Mouse (Mus musculus) stomach, postnatal 0 days (tissue): ENCODE measurements around the gene Degs1. TPM values are rescaled to one million over a fixed set of nuclear protein-coding genes. Genes with fewer than 3 reads are reported as not detected.

ENCODE experiments used
- ATAC-seq: fragments of 200-750 bp; cut with Nextera tagmentation; 2 replicates; pipeline ENCODE4 v1.8.0; 2017; ENCODE audit not compliant: low FRiP score, low TSS enrichment
- DNase-seq: peaks from one replicate; pipeline ENCODE4 v3.0.0-alpha.2; 2016; ENCODE audit warnings: low spot score
- H3K27ac ChIP-seq: fragments of 300-500 bp; sonication (generic); replicated peaks from 2 replicates; pipeline ENCODE4 v1.5.1; 2014; ENCODE audit warnings: mild to moderate bottlenecking, control low read depth
- H3K27me3 ChIP-seq: fragments of 300-500 bp; sonication (generic); 2 replicates; pipeline ENCODE4 v1.6.1; 2014; ENCODE audit warnings: low read length; ENCODE audit not compliant: control insufficient read depth, insufficient read depth
- H3K36me3 ChIP-seq: fragments of 300-500 bp; sonication (generic); 2 replicates; pipeline ENCODE4 v1.6.1; 2014; ENCODE audit warnings: low read length, mixed read lengths; ENCODE audit not compliant: control insufficient read depth, insufficient read depth
- H3K4me1 ChIP-seq: fragments of 300-500 bp; sonication (generic); replicated peaks from 2 replicates; pipeline ENCODE4 v1.6.1; 2014; ENCODE audit warnings: antibody characterized with exemption; ENCODE audit not compliant: control insufficient read depth, insufficient read depth
- H3K4me2 ChIP-seq: fragments of 300-500 bp; sonication (generic); replicated peaks from 2 replicates; pipeline ENCODE4 v1.6.1; 2014; ENCODE audit warnings: low read depth, mild to moderate bottlenecking, control low read depth, moderate library complexity
- H3K4me3 ChIP-seq: fragments of 300-500 bp; sonication (generic); 2 replicates; pipeline ENCODE4 v1.5.1; 2014; ENCODE audit warnings: low read depth, low read length, control low read depth
- H3K9ac ChIP-seq: fragments of 300-500 bp; sonication (generic); 2 replicates; pipeline ENCODE4 v1.6.1; 2014; ENCODE audit warnings: mild to moderate bottlenecking, low read length, control low read depth, mixed read lengths
- H3K9me3 ChIP-seq: fragments of 300-500 bp; sonication (generic); 2 replicates; pipeline ENCODE4 v1.6.1; 2016; ENCODE audit warnings: low read length; ENCODE audit not compliant: control insufficient read depth
- CTCF ChIP-seq: IDR thresholded peaks from 2 replicates; pipeline ENCODE4 v1.5.1; 2016; ENCODE audit warnings: antibody characterized with exemption, low read depth, mild to moderate bottlenecking, moderate library complexity
- EP300 ChIP-seq: optimal IDR thresholded peaks from 2 replicates; pipeline ENCODE3; 2016; ENCODE audit warnings: antibody characterized with exemption
- WGBS: fragments of 180-500 bp; shearing (Covaris S2); extraction: QIAGEN DNeasy Blood & Tissue Kit; methylation state at CpG from one replicate; pipeline ENCODE4 v1.1.7; 2014; 5-methylcytosine and 5-hydroxymethylcytosine counted together
- polyA plus RNA-seq: library from polyadenylated mRNA; unstranded; fragments of >200 nt; fragmentation: Nextera tagmentation; extraction: Ambion mirVana; gene quantifications from 2 replicates; pipeline ENCODE4 v1.2.1, GENCODE M21; 2015

Degs1 gene
- polyA plus RNA-seq, 1 experiment from 2014 or later = 223 TPM

DNA sequence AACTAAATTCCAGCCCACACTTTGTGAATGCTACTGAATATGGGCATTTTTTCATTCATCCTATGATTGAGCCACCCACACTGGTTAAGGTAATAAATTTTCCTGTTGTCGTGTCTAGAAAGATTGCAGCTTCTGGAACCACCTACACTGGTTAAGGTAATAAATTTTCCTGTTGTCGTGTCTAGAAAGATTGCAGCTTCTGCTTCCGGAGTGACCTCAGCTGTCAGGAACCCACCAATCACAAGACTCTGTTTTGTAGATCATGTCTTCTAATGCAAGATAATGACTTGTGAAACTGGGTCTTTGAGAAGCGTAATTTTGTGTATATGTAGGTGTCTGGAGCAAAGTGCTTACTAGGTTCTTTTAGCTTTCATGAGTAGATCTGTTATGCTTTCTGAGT lies 47.4 kb downstream of the Degs1 start:
- Histone ChIP-seq H3K4me1 (no peaks in the 10 kb centered on the region), H3K9me3 (no peaks in the 10 kb centered on the region), H3K9ac (no peak overlapping the region), H3K4me3 (no peak overlapping the region), H3K27ac (no peak overlapping the region), H3K36me3 (no peaks in the 10 kb centered on the region), H3K4me2 (no peak overlapping the region), H3K27me3 (no peaks in the 10 kb centered on the region)
- WGBS = 61% methylated on average over 4 of the region's 4 CpGs
- DNase-seq (no peak), ATAC-seq (no peak)
- TF ChIP-seq CTCF = no peak
- no peak for TF ChIP-seq EP300

DNA sequence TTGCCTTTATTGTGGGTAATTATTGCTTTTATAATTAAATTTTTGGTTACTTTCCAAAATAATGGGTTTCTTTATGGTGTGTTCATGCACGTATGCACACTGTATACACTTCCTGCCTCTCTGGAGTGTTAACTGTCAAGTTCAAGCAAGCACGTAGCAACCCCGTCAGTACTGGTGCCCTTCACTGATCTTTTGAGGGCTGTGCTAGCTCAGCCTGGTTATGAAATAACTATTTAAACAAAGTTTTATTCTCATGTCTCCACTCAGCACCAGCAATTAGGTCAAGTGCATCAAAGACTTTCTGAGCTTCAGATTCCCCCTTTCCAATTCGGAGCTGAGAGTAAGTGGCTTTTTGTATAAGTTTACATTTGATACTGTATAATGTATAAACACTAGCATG lies 53.2 kb downstream of the Degs1 start:
- Histone ChIP-seq H3K4me2 (no peak overlapping the region), H3K27ac (no peak overlapping the region), H3K9me3 (no peaks in the 10 kb centered on the region), H3K4me3 (no peak overlapping the region), H3K27me3 (no peaks in the 10 kb centered on the region), H3K36me3 (no peaks in the 10 kb centered on the region), H3K4me1 (no peaks in the 10 kb centered on the region), H3K9ac (no peak overlapping the region)
- WGBS = 53% methylated on average over 4 of the region's 4 CpGs
- TF ChIP-seq CTCF (no peak), EP300 (no peak)
- DNase-seq (no peak), ATAC-seq (no peak)

- WGBS = 41% methylated on average over 12 of the region's 12 CpGs
- TF ChIP-seq EP300 (no peak), CTCF (no peak)
- Histone ChIP-seq H3K4me2 (no peak overlapping the region), H3K4me1 (no peaks in the 10 kb centered on the region), H3K36me3 (no peaks in the 10 kb centered on the region), H3K9ac (no peak overlapping the region), H3K4me3 (no peak overlapping the region), H3K27me3 (no peaks in the 10 kb centered on the region), H3K9me3 (no peaks in the 10 kb centered on the region), H3K27ac (no peak overlapping the region)
- DNase-seq (no peak), ATAC-seq (no peak; the same call in 1 of the 2 replicates)
Observed at GRCm38 (mm10) chr1:182227141-182227963, 55.3 kb downstream of the Degs1 start.

DNA sequence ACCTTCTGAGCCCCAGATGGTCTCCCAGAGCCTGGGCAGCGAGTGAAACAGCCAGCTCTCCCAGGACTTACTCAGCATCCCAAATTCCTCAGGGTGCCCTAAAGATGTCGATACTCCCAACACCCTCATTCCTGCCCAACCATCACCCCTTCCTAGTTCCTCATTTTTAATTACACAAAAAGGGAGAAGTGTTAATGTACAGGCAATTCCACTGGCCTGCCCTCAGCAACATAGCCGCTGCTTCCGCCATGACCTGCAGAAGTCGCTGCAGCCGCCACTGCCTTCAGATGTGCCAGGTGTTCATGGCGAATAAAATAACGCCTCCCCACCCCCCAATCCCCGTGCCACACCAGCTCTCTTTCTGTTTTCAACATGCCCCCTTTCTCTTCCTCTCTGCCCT lies 56.3 kb downstream of the Degs1 start:
- TF ChIP-seq EP300 (no peak), CTCF (no peak)
- Histone ChIP-seq H3K4me2 (no peak overlapping the region), H3K36me3 (no peaks in the 10 kb centered on the region), H3K4me1 (no peaks in the 10 kb centered on the region), H3K9me3 (no peaks in the 10 kb centered on the region), H3K27me3 (no peaks in the 10 kb centered on the region), H3K4me3 (no peak overlapping the region), H3K9ac (no peak overlapping the region), H3K27ac (no peak overlapping the region)
- DNase-seq (no peak), ATAC-seq (no peak)
- 93% methylated on average over 9 of the region's 9 CpGs for WGBS

Other genes with a start within 250 kb of the Degs1 start
- gene Srp9, start 158.1 kb downstream of the Degs1 start, polyA plus RNA-seq = 206 and 215 TPM in 2 replicates
- not detected in 2 replicates for gene Vmn1r1, start 118.3 kb downstream of the Degs1 start, polyA plus RNA-seq
- gene Fbxo28, start 58.8 kb upstream of the Degs1 start, polyA plus RNA-seq = 12.6 and 13.6 TPM in 2 replicates
- 9.5 and 10.3 TPM in 2 replicates for gene Trp53bp2, start 126.4 kb upstream of the Degs1 start, polyA plus RNA-seq
- 54.4 and 55.6 TPM in 2 replicates for gene Capn2, start 234.8 kb upstream of the Degs1 start, polyA plus RNA-seq